Mouse (Mus musculus): ENCODE measurements around the gene Epb41l2. TPM values are rescaled to one million over a fixed set of nuclear protein-coding genes. Genes with fewer than 3 reads are reported as not detected.

Gene Epb41l2
- polyA plus RNA-seq, 1 experiment from 2014 or later: 20.7 TPM

DNA sequence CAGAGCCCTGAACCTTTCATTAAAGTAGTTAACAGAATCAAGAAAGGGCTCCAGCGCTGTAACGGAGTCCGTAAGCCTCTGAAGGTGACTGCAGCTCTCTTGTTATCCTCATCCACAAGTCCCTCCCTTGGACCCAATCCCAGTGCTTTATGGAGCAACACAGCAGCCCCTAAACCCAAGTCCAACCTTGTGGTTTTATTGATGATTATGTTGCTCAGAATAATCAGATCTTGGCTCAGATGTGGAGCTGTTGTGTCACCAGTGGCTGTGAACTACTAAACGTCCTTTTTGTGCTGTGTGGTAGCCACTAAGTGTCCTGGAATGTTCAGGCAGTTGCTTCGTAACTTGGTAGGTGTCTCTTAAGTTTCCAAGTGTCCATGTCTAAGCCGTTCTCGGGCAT is 33.2 kb downstream of the Epb41l2 start:
- Histone ChIP-seq H3K9ac (replicated peaks) (no peak overlapping the region), H3K27ac (replicated peaks) (no peak overlapping the region), H3K36me3 (no peaks in the 10 kb centered on the region), H3K9me3 (no peaks in the 10 kb centered on the region), H3K4me3 (no peak overlapping the region), H3K4me1 (no peaks in the 10 kb centered on the region), H3K27me3 (no peaks in the 10 kb centered on the region), H3K4me2 (replicated peaks) (no peak overlapping the region)
- 84% methylated on average over 7 of the region's 7 CpGs for WGBS
- ATAC-seq (replicated peaks): no peak

DNA sequence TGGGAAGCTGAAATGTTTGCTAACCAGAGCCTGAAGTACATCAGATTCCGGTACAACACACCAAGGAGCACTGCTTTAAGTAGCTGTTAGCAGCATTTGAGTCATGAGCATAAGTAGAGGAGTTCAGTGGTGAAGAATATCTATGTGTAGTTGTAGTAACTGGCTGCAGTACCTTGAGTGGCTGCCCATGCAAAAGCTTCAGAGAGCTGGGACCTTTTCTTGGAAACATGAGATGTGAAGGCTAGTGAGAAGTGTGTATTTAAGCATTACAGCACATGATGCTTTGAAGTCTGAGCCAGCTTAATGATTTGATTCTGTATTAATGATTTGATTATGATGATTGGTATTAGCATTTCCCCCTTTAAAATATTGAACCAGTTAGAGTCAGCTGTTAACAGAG is 34.1 kb downstream of the Epb41l2 start:
- Histone ChIP-seq H3K4me2 (replicated peaks) (no peak overlapping the region), H3K9ac (replicated peaks) (no peak overlapping the region), H3K4me3 (no peak overlapping the region), H3K4me1 (no peaks in the 10 kb centered on the region), H3K27ac (replicated peaks) (no peak overlapping the region), H3K27me3 (no peaks in the 10 kb centered on the region), H3K9me3 (no peaks in the 10 kb centered on the region), H3K36me3 (no peaks in the 10 kb centered on the region)
- ATAC-seq (replicated peaks): no peak
- whole genome bisulfite sequencing: 93% methylated on average over 1 of the region's 1 CpGs

DNA sequence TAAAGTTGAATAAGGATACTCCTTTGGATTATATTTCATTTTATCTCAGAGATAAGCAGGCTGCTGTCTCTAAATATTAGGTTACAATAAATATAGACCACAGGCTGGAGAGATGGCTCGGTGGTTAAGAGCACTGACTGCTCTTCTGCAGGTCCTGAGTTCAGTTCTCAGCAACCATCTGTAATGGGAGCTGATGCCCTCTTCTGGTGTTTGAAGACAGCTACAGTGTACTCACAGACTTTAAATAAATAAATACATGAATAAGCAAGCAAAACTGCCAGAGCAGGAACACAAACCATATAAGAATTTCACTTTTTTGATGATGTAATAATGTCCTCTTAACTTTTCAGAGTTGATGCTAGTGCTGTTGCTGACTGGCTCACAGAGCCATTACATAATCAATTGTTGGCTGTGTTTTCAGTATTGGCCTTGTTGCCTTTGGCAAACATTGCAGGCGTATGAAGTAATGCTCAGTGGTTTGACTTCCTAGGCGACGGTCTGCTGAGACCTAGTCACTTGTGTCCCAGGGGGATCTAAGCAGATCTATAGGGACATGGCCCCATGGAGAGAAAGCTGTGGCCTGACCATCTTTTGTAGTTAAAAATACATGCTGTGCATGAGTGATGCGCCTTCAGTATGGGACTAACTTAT is 35.8 kb downstream of the Epb41l2 start:
- no peak for ATAC-seq (replicated peaks)
- H3K4me3 ChIP-seq: no peak overlapping the region
- no peaks in the 10 kb centered on the region for H3K27me3 ChIP-seq
- H3K36me3 ChIP-seq: no peaks in the 10 kb centered on the region
- H3K4me2 ChIP-seq (replicated peaks): no peak overlapping the region
- WGBS: 79% methylated on average over 5 of the region's 5 CpGs
- no peaks in the 10 kb centered on the region for H3K9me3 ChIP-seq
- no peak overlapping the region for H3K9ac ChIP-seq (replicated peaks)
- 0 out of 2 replicates have a peak, but pooled peaks cover 4% of the 10 kb centered on the region for H3K4me1 ChIP-seq
- H3K27ac ChIP-seq (replicated peaks): no peak overlapping the region

- Histone ChIP-seq H3K9me3 (no peaks in the 10 kb centered on the region), H3K4me1 (0 out of 2 replicates have a peak, but pooled peaks cover 4% of the 10 kb centered on the region), H3K9ac (replicated peaks) (no peak overlapping the region), H3K36me3 (no peaks in the 10 kb centered on the region), H3K4me2 (replicated peaks) (no peak overlapping the region), H3K27ac (replicated peaks) (no peak overlapping the region), H3K27me3 (no peaks in the 10 kb centered on the region), H3K4me3 (no peak overlapping the region)
- no peak for ATAC-seq (replicated peaks)
- 88% methylated on average over 3 of the region's 3 CpGs for WGBS
These were observed 37.3 kb downstream of the Epb41l2 start for GRCm38 (mm10) chr10:25396859-25397258.

DNA sequence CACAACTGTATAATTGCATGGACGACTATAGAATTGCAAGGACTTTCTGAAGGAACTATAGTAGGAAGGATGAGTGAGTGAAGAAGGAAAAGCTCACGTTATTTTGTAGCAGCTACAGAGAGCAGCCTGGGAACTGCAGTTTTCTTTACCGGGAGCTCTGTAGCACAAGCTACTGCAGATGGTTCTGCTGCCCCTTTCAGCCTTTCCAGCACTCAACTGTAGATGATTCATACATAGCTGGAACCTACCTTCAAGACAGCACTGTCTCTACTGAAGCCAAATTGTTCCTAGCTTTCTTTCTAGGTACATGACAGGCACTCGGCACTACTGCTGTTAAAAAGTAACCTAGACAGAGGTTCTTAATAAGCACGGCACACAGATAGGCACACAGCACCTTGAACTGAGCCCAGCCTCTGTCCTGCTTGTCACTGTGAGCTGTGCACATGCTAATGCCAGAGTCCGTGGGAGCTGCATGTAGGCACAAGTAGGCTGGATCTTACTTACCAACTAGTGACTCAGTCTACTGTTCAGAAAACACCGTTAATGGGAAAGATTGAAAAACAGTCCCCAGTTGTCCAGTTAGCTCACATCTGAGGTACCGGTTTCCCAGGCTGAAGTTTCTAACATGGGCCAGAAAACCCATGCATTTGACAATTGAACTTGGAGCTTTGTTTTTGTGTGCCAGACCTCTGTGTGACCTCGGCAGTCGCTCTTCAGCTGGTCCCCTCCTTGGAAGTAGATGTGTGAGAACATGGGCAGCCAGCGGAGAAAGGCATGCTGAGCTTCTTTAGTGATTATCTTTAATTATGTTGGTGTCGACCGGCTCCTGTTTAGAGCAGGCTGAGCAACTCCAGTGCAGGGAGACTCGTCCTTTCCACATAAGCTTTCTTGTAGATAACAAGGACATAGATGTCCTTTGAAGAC is 38.4 kb downstream of the Epb41l2 start:
- H3K9me3 ChIP-seq: no peaks in the 10 kb centered on the region
- H3K27me3 ChIP-seq: no peaks in the 10 kb centered on the region
- H3K36me3 ChIP-seq: no peaks in the 10 kb centered on the region
- H3K4me3 ChIP-seq: no peak overlapping the region
- no peak overlapping the region for H3K27ac ChIP-seq (replicated peaks)
- 53% methylated on average over 14 of the region's 14 CpGs for WGBS
- ATAC-seq (replicated peaks): no peak
- no peak overlapping the region for H3K9ac ChIP-seq (replicated peaks)
- 0 out of 2 replicates have a peak, but pooled peaks cover 4% of the 10 kb centered on the region for H3K4me1 ChIP-seq
- no peak overlapping the region for H3K4me2 ChIP-seq (replicated peaks)

- ATAC-seq (replicated peaks): no peak
- no peaks in the 10 kb centered on the region for H3K9me3 ChIP-seq
- no peak overlapping the region for H3K27ac ChIP-seq (replicated peaks)
- H3K4me2 ChIP-seq (replicated peaks): no peak overlapping the region
- H3K4me1 ChIP-seq: 0 out of 2 replicates have a peak, but pooled peaks cover 4% of the 10 kb centered on the region
- 93% methylated on average over 4 of the region's 4 CpGs for WGBS
- no peaks in the 10 kb centered on the region for H3K27me3 ChIP-seq
- H3K4me3 ChIP-seq: no peak overlapping the region
- no peak overlapping the region for H3K9ac ChIP-seq (replicated peaks)
- no peaks in the 10 kb centered on the region for H3K36me3 ChIP-seq
These were observed 39.4 kb downstream of the Epb41l2 start for GRCm38 (mm10) chr10:25399016-25399415.

- Histone ChIP-seq H3K27me3 (no peaks in the 10 kb centered on the region), H3K27ac (replicated peaks) (no peak overlapping the region), H3K4me1 (0 out of 2 replicates have a peak, but pooled peaks cover 4% of the 10 kb centered on the region), H3K9ac (replicated peaks) (no peak overlapping the region), H3K9me3 (no peaks in the 10 kb centered on the region), H3K36me3 (no peaks in the 10 kb centered on the region), H3K4me3 (no peak overlapping the region), H3K4me2 (replicated peaks) (no peak overlapping the region)
- 39% methylated on average over 8 of the region's 8 CpGs for WGBS
- ATAC-seq (replicated peaks): no peak
These were observed 40.5 kb downstream of the Epb41l2 start for GRCm38 (mm10) chr10:25400076-25400475.

GRCm38 (mm10) chr10:25400646-25401045 is 41.0 kb downstream of the Epb41l2 start:
- no peak overlapping the region for H3K27ac ChIP-seq (replicated peaks)
- H3K4me2 ChIP-seq (replicated peaks): no peak overlapping the region
- H3K4me3 ChIP-seq: no peak overlapping the region
- no peaks in the 10 kb centered on the region for H3K36me3 ChIP-seq
- H3K9ac ChIP-seq (replicated peaks): no peak overlapping the region
- no peak for ATAC-seq (replicated peaks)
- 0 out of 2 replicates have a peak, but pooled peaks cover 4% of the 10 kb centered on the region for H3K4me1 ChIP-seq
- no peaks in the 10 kb centered on the region for H3K27me3 ChIP-seq
- WGBS: 93% methylated on average over 9 of the region's 9 CpGs
- no peaks in the 10 kb centered on the region for H3K9me3 ChIP-seq

DNA sequence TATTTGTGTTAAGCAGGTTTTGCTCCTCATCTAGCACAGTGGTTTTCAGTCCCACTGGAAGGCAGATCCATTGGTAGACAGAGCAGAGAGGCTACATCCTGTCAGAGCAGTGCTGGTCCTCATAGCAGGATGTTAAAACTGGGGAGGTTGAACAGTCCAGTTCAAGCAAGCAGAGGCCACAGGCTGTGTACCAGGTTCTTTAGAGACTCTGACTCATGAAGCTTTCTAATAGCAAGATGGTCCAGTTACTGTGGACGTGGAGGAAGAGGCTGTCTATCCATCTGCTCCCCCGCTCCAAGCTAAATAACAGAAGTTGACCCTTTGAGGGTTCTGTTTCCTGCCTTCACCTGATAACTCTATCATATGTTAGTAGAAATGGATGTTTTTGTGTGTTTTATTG is 41.8 kb downstream of the Epb41l2 start:
- H3K27me3 ChIP-seq: no peaks in the 10 kb centered on the region
- no peaks in the 10 kb centered on the region for H3K36me3 ChIP-seq
- no peak overlapping the region for H3K27ac ChIP-seq (replicated peaks)
- no peaks in the 10 kb centered on the region for H3K9me3 ChIP-seq
- 78% methylated on average over 2 of the region's 2 CpGs for WGBS
- 0 out of 2 replicates have a peak, but pooled peaks cover 4% of the 10 kb centered on the region for H3K4me1 ChIP-seq
- no peak overlapping the region for H3K4me3 ChIP-seq
- H3K9ac ChIP-seq (replicated peaks): no peak overlapping the region
- ATAC-seq (replicated peaks): no peak
- no peak overlapping the region for H3K4me2 ChIP-seq (replicated peaks)

- no peak overlapping the region for H3K4me3 ChIP-seq
- no peaks in the 10 kb centered on the region for H3K9me3 ChIP-seq
- 19% methylated on average over 1 of the region's 1 CpGs for WGBS
- H3K27me3 ChIP-seq: no peaks in the 10 kb centered on the region
- ATAC-seq (replicated peaks): no peak
- no peak overlapping the region for H3K4me2 ChIP-seq (replicated peaks)
- H3K9ac ChIP-seq (replicated peaks): no peak overlapping the region
- H3K27ac ChIP-seq (replicated peaks): no peak overlapping the region
- H3K36me3 ChIP-seq: no peaks in the 10 kb centered on the region
- H3K4me1 ChIP-seq: 0 out of 2 replicates have a peak, but pooled peaks cover 4% of the 10 kb centered on the region
These were observed 43.3 kb downstream of the Epb41l2 start for GRCm38 (mm10) chr10:25402886-25403285.

GRCm38 (mm10) chr10:25403813-25404701 is 44.5 kb downstream of the Epb41l2 start:
- H3K27me3 ChIP-seq: no peaks in the 10 kb centered on the region
- no peak overlapping the region for H3K9ac ChIP-seq (replicated peaks)
- 0 out of 2 replicates have a peak, but pooled peaks cover 4% of the 10 kb centered on the region for H3K4me1 ChIP-seq
- 86% methylated on average over 15 of the region's 15 CpGs for WGBS
- no peak overlapping the region for H3K4me3 ChIP-seq
- H3K36me3 ChIP-seq: no peaks in the 10 kb centered on the region
- no peaks in the 10 kb centered on the region for H3K9me3 ChIP-seq
- ATAC-seq (replicated peaks): no peak
- H3K27ac ChIP-seq (replicated peaks): no peak overlapping the region
- H3K4me2 ChIP-seq (replicated peaks): no peak overlapping the region
